Mouse (Mus musculus): Measurements from ENCODE around the gene Gabrr1.

Gabrr1 gene

DNA sequence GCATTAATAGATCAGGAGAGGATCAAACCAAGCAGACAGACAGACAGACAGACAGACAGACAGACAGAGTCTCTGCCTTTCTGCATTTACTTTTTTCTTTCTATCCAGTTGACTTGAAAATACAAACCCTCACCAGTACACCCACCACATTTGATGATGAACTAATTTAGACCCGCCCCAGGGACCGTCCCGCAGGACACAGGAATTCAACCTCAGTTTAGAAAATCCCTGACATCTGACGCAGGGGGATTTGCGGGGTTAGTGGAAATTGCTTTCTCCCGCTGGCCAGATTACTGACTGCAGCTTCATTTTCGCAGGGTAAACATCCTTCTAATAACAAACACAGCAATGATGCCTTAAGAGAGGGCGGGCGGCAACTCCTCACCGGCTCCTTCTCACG is at the start of gene Gabrr1:
TSS of gene Gabrr1 (plus strand) at position 301 of the 400 bp plus-strand sequence.
- in situ Hi-C loops (cut with MboI; ENCODE audit: low sequenced_read_pairs), result no loop called here

DNA sequence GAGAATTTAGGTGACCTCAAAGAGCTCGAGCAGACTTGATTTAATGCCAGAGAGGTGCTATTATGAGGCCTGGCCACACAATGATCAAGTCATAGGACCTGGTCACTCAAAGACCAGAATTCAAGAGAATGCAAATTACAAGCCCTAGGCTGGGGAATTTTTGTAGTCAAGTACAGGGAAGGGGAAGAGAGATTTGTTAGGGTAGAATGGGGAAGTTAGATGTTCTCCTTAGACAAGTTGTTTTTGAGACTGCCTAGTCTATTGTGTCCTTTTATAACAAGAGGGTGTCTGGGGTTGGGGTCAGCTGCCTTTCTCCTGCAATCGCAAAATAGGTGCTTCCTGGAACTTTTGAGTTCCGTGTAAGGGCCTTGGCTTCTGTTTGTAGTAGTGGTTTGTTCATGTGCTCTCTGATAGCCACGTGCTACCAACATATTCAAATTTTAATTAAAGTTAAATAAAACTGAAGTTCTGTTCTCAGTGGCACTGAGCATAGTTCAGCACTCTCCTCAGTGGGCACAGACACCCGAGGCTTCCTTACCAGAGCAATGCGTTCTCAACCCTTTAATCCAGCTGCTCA is 33.1 kb upstream of the Gabrr1 start:
- in situ Hi-C loops (cut with MboI; ENCODE audit: low sequenced_read_pairs), result no loop called here

DNA sequence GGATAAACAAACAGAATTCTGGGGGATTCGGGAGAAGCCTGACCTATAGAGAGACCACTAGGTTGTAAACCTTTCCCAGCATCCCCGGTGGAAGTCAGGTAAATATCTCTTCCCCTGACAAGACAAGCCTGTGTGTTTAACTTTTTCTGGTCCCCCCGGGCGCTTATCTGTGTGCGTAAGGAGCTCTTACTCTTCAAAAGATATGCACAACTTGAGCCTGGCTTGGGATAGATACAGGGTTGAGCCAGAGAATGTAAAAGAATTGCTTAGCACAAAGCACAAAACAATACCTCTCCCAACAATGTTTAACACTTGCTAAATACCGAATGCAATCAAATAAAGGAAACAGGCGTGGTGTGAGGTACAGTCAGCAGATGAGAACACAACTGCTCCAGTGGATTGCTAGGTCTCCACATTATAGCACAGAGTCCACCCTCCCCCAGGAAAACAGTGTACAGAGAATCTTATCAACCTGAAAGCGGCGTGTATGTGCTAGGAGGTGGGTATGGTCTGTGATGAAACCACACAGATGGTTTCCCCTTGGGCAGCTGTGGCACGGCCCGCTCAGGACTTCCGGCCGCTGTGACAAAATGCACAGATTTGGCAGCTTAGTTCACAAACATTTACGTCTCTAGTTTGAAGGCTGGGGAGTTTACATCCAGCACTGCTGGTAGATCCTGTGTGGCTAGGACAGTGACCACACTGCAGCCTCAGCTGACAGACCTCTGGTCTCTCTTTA is 22.4 kb upstream of the Gabrr1 start:
- in situ Hi-C loops (cut with MboI; ENCODE audit: low sequenced_read_pairs), result loop anchor here (25.0 kb wide), 1 partner anchor 523 kb away; no protein-coding TSS in a partner anchor

DNA sequence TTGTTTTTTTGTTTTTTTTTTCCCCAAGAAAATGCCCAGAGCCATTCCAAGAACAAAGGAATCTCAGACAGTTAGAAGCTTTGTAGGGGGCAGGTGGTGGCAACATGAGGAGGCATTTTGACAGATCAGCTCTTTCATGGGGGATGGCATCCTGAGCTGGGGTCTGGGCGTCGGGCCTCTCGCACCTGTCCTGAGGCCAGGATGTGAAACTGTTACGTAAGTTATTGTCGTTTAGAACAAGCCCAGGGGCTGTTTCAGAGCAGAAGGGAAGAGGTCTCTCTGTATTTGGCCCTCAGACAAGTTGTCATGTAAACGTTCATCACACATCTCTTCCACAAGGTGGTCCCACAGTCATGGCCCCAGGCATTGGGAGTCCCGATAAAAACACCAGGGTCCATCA is 21.5 kb upstream of the Gabrr1 start:
- in situ Hi-C loops (cut with MboI; ENCODE audit: low sequenced_read_pairs), result loop anchor here (25.0 kb wide), 1 partner anchor 524 kb away; no protein-coding TSS in a partner anchor

DNA sequence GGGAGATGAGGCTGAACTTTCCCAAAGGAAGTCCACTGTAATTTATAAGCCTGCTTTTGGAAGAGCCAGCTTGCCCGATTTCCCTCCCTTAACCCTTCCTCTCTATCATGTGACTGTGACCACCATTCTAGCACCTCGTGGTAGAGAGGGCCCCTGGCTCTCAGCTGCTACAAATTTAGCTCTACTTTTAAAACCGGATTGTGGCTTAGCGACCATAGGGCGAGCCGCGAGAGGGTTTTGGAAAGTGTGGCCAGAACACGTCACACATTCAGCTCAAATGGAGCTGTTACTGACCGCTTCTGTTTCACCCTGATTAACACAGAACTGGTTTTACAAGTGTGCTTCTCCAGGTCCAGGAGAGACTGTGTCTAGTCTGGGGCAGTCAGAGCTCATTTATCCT is 21.0 kb upstream of the Gabrr1 start:
- in situ Hi-C loops (cut with MboI; ENCODE audit: low sequenced_read_pairs), result loop anchor here (25.0 kb wide), 1 partner anchor 524 kb away; no protein-coding TSS in a partner anchor

DNA sequence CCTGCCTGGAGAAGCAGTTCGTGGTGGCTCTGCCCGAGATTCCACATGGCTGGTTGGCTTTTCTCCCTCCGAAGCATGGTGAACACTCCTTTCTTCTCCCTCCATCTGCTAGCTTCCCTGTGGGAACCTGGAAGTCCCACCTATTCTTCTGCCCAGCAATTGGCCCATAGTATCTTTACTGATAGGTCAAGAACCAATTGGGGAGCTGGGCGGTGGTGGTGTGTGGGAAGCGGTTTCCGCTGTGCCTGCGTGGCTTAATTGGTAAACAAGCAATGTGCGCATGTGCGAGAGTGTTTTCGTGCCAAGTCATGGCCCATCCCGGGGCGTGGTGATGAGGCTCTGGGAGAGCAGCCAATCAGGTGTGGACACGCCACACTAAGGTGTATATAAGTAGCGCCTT is 19.5 kb upstream of the Gabrr1 start:
- in situ Hi-C loops (cut with MboI; ENCODE audit: low sequenced_read_pairs), result loop anchor here (25.0 kb wide), 1 partner anchor 526 kb away; no protein-coding TSS in a partner anchor

DNA sequence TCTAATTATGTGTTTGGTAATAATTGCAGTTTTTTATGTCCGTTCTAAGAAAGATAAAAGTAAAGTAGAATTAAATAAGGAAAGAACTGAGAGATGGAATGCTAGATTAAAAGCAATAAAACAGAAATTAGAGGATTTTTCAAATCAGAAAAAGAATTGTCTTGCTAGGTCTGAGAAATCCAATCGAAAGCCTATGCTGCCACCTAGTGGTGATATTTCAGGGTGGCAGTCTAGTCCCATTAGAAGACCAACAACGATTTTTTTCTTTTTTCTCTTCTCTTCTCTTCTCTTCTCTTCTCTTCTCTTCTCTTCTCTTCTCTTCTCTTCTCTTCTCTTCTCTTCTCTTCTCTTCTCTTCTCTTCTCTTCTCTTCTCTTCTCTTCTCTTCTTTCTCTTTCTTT is 13.2 kb upstream of the Gabrr1 start:
- in situ Hi-C loops (cut with MboI; ENCODE audit: low sequenced_read_pairs), result loop anchor here (25.0 kb wide), 1 partner anchor 532 kb away; no protein-coding TSS in a partner anchor

DNA sequence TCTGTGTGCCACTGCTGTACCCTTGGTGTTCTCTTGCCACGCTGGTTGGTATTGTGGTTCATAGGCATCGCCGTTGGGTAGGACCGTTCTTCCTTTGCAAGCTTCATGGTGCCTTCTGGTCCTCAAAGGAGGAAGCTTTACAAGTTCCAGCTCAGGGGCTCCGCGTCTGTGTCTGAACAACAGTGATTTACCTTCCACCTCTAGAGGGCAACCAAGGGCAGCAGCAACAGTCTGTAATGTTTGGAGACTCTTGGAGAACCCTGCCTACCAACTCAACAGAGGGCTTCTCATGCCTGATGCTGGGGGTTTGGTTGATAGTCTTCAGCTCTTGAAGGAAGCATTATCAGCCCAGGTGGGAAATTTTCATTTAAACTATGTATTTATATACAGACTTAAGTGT is 7.8 kb upstream of the Gabrr1 start:
- in situ Hi-C loops (cut with MboI; ENCODE audit: low sequenced_read_pairs), result loop anchor here (10.0 to 25.0 kb wide), 2 partner anchors 170 to 537 kb away; partner anchors contain the start of gene Pnrc1

DNA sequence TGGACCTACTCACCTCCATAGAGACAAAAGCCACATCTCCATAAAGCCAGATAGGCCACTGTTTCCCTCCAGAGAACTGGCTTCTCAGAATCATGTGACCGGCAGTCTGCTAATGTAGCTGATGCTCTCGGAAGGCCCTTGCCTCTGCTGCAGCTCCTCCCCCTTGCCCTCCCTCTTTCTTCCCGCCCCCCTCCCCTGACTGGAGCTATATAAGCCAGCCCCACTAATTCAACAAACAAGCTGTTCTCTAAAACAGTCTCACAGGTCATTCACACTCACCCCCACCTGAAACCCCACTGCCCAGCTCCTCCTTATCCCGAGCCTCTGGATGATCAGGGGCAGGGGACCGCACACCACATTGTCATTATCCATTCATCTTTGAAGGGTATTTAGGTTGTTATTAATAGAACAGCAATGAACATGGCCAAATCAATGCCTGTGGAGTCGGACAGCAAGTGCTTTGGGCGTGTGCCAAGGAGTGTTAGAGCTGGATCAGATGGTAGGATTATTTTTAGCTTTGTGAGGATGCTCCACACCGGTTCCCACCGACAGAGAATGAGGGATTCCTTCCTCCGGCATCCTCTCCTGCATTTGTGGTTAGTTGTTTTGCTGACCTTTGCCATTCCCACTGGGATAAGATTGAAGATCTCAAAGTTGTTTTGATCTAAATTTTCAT is 6.8 kb upstream of the Gabrr1 start:
- in situ Hi-C loops (cut with MboI; ENCODE audit: low sequenced_read_pairs), result loop anchor here (10.0 kb wide), 1 partner anchor 169 kb away; the partner anchor contains the start of gene Pnrc1

DNA sequence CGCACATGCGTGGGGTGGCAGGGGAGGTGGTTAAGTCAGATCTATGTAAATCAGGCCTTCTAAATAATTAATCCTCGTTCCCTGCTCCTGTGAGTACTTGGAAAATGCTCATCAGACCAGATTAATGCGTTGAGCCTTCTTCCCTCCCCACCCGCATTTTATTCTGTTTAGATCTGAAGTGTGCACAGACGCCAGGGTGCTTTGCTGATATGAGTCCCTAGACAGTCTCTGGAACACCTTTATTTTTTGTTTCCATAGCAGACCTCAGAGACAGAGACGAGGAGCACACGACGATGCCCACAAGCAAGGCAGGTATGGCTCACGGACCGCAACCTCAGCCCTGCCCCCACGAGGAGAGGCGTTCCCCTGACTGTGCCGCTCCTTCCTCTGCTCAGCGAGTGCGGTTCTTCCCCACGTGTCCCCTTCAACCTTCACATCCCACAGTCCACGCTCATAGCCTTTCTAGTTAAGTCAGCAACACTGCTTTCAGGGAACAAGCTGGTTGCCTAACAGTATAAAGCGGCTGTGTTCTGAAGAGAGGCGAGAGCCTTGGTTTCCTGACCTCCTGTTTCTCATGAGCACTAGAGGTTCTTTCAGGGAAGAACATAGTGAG is 14.5 kb downstream of the Gabrr1 start:
- in situ Hi-C loops (cut with MboI; ENCODE audit: low sequenced_read_pairs), result no loop called here

DNA sequence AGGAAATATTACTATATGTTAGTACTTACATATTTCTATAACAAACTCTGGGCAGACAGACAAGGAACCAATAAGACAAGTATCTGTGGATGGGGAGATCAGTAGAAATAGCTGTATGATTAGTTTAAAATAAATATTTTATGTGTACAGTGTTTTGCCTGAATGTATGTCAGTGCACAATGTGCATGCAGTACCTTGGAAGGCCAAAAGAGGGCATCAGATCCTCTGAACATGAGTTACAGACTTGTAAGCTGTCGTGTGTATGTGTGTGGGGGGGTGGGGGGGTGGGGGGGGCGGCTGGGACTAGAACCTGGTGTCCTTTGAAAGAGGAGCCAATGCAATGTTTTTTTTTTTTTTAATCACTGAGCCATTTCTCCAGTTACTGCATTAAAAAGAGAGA is 15.5 kb downstream of the Gabrr1 start:
- in situ Hi-C loops (cut with MboI; ENCODE audit: low sequenced_read_pairs), result no loop called here

DNA sequence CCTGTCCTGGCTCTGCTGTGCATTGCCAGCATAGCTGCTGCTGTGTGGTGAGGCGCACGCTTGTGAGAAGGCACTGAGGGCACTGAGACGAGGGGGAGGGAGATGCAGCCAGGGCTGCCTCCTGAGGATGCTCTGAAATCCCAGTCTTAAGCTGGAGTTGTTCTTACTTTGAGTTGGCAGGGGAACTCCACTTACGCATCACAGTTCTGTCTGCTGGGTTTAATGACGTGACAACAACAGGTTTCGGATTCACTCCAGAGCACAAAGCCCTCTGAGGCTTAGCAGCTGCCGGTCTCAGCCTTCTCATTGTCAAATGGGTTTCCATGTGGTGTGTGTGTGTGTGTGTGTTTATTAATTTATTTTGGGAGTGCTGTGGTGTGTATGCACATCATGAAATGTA is 16.8 kb downstream of the Gabrr1 start:
- in situ Hi-C loops (cut with MboI; ENCODE audit: low sequenced_read_pairs), result no loop called here

DNA sequence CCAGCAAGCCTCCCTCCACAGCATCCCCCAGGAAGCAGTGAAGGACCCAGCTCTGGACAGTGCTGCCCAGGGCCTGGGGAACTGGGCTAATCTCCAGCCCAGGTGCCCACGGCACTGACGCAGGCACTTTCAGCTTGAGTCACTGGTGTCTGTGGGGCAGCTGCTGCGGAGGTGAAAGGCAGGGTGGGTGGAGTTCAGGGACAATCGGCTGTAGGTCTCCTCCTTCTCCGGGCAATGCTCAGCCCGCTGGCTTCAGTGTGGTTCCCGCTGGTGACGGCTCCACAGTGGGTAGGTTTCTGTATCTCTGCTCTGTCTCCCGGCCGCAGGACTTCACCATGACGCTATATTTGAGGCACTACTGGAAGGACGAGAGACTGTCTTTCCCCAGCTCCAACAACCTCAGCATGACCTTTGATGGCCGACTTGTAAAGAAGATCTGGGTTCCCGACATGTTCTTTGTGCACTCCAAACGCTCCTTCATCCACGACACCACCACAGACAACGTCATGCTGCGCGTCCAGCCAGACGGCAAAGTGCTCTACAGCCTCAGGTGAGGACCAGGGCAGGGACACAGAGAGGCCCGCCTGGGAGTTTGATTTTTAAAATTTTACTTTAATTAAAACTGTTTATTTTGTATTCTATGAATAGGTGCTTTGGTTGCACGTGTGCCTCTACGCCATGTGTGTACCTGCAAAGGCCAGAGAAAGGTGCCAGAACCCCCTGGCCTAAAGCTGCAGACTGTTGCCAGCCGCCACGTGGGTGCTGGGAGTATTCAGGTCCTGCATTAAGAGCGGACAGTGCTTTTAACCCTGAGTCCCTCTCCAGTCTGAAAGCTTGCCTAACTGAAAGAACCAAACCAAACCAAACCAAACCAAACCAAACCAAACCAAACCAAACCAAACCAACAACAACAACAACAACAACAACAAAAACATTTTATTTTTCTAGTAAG is 20.0 kb downstream of the Gabrr1 start:
- in situ Hi-C loops (cut with MboI; ENCODE audit: low sequenced_read_pairs), result no loop called here

DNA sequence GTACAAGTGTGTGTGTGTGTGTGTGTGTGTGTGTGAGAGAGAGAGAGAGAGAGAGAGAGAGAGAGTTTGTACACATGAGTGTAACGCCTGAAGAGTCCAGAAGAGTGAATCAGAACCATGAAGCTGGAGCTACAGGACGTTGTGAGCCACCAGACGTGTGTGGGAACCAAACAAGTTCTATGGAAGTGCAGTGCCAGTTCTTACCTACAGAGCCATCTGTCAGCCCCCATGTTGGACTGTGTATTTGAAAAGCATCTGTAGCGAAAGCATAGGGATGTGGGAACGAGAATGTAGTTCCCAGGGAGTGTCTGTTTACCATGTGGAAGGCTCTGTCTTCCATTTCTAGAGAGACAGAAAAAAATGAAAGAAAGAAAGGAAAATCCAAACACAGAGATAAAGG is 51.2 kb downstream of the Gabrr1 start:
- in situ Hi-C loops (cut with MboI; ENCODE audit: low sequenced_read_pairs), result no loop called here

DNA sequence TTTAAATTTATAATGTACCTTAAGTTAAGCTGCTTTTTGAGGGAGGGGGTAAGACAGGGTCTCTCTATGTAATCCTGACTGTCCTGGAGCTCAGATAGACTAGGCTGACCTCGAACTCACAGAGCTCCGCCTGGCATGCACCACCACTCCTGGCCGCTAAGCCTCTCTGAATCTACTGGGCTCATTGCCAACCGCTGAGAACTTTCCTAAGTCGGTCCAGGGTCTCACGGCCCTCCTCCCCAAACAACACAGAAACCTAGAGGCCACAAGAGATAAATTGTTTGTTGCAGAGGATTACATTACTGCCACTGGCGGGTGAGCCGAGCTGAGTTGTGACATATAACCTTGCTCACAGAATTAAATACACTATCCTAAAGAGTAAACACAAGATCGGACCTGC is 55.8 kb downstream of the Gabrr1 start:
- in situ Hi-C loops (cut with MboI; ENCODE audit: low sequenced_read_pairs), result no loop called here

DNA sequence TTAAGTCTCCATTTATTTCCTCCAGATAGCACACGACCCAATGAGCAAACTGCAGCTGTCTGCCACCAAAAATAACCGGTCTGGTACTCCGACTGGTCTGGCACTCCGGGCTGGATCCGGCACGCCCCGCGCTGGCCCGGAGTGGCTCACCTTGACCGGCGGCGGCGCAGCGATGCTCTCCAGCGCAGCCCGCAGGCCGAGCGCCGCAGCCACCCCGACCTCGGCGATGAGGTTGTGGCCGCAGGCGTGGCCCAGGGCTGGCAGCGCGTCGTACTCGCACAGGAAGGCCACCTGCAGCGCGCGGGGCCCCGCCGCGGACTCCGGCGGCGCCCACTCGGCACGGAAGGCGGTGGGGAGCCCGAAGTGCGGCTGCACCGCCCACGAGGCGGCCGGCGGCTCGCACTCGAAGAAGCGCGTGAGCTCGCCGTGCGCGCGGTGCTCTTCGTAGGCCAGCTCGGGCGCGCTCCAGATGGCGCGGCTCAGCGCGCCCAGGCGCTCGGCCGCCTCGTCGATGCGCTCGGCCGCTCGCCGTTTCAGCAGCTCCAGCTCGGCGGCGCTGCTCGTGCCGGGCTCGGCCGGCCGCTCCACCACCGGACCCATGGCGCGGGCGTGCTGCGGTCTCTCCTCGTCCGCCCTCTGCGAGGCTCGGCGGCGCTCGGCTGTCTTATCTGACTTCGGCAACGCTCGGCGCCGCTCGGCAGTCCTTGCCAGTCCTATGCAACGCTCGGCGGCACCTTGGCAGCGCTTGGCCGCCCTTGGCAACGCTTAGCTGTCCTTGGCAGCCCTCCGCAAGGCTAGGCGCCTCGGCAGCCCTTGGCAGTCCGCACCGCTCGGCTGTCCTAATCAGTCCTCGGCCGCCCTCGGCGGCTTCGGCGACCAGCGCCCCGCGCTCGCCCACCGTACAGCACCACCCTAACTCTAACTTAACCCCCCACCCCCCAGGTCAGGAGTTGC is 56.7 kb downstream of the Gabrr1 start:
- in situ Hi-C loops (cut with MboI; ENCODE audit: low sequenced_read_pairs), result no loop called here

DNA sequence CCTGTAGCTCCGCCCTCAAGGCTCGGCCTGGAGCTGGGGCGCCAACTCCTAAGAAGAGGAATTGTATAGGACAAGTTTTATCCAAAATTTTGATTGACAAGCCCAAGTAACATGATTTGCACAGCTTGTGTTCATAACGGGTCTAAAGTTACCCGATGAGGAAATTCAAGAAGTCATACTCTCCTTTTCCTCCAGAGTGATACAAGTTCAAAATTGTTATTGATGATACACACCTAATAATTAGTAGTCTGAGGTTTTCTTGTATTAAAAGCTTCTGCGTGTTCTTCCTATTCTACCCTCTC is 57.4 kb downstream of the Gabrr1 start, which contains the start of gene Pm20d2:
TSS of gene Pm20d2 (minus strand) at position 3 of the 302 bp plus-strand sequence.
- in situ Hi-C loops (cut with MboI; ENCODE audit: low sequenced_read_pairs), result no loop called here

DNA sequence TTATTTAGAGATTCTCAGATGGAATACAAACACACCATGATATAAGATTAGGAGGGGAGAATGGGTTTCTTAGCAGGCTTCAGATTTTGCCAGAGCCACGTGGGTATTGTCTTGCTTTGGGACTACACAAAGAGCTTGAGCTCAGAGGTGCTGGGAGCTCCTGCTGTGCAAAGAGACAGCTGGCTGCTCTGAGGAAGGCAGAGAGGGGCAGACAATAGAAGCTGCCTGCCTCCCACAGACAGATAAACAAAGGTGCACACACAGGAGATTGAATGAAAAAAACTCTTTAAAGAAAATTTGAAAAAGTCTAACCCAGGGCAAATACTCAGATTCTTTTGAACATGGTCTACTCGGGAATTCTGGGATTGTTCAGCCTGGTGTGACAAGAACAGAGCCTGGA is 65.8 kb downstream of the Gabrr1 start:
- in situ Hi-C loops (cut with MboI; ENCODE audit: low sequenced_read_pairs), result no loop called here

DNA sequence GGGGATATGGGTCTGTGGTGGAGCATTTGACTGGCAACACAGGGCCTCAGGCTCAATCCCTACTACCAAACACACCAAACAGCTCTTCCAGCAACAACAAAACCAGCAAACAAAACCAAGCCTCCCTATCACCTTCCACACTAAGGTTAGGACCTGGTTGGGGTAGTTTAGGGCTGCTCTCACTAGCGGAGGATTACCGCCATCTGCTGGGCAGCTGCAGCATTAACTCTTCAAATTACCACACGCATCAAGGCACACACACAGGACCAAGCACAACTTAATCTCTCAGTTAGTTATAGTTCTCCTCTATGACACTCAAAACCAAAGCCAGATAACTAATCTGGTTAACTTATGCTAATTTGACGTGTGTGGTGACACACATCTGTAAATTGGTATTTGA is 72.4 kb downstream of the Gabrr1 start:
- in situ Hi-C loops (cut with MboI; ENCODE audit: low sequenced_read_pairs), result no loop called here

Measured in CH12F3 (cell line).